Mouse (Mus musculus) midbrain, embryonic 10.5 days (tissue): ENCODE data around the gene Tubb4a. TPM values are rescaled to one million over a fixed set of nuclear protein-coding genes. Genes with fewer than 3 reads are reported as not detected.

ENCODE experiments used
- DNase-seq: peaks from one replicate; pipeline ENCODE4 v3.0.0-alpha.2; 2017; ENCODE audit warnings: low spot score
- H3K27ac ChIP-seq: fragments of 300-500 bp; sonication (generic); replicated peaks from 2 replicates; pipeline ENCODE4 v1.5.1; 2016; ENCODE audit warnings: mild to moderate bottlenecking
- H3K27me3 ChIP-seq: fragments of 300-500 bp; sonication (generic); 2 replicates; pipeline ENCODE4 v1.6.1; 2016; ENCODE audit warnings: low read depth, mild to moderate bottlenecking; ENCODE audit not compliant: poor library complexity, severe bottlenecking
- H3K36me3 ChIP-seq: fragments of 300-500 bp; sonication (generic); 2 replicates; pipeline ENCODE4 v1.6.1; 2016; ENCODE audit warnings: mild to moderate bottlenecking, moderate library complexity
- H3K4me1 ChIP-seq: fragments of 300-500 bp; sonication (generic); 2 replicates; pipeline ENCODE4 v1.6.1; 2016
- H3K4me3 ChIP-seq: fragments of 300-500 bp; sonication (generic); 2 replicates; pipeline ENCODE4 v1.5.1; 2016; ENCODE audit warnings: mild to moderate bottlenecking, moderate library complexity
- H3K9me3 ChIP-seq: fragments of 300-500 bp; sonication (generic); replicated peaks from 2 replicates; pipeline ENCODE4 v1.6.1; 2016; ENCODE audit warnings: mild to moderate bottlenecking
- WGBS: fragments of 180-500 bp; shearing (Covaris S2); methylation state at CpG from one replicate; pipeline ENCODE4 v1.1.7; 2016; 5-methylcytosine and 5-hydroxymethylcytosine counted together
- polyA plus RNA-seq: library from polyadenylated mRNA; unstranded; fragments of >200 nt; fragmentation: Nextera tagmentation; extraction: Ambion mirVana; gene quantifications from 2 replicates; pipeline ENCODE4 v1.2.1, GENCODE M21; 2016

Tubb4a gene
- polyA plus RNA-seq, 1 experiment from 2014 or later, result 68.7 TPM

- Histone ChIP-seq H3K27me3 (no peaks in the 10 kb centered on the region), H3K4me3 (no peak overlapping the region), H3K27ac (no peak overlapping the region), H3K36me3 (no peaks in the 10 kb centered on the region; the same call in 1 of the 2 replicates), H3K4me1 (no peaks in the 10 kb centered on the region), H3K9me3 (no peaks in the 10 kb centered on the region)
- 91% methylated on average over 10 of the region's 10 CpGs for WGBS
- DNase-seq, result no peak
Observed at GRCm38 (mm10) chr17:57112768-57113474, 25.3 kb upstream of the Tubb4a start.

GRCm38 (mm10) chr17:57110005-57110404 is 22.4 kb upstream of the Tubb4a start:
- H3K4me1 ChIP-seq, result peaks cover 24% of the 10 kb centered on the region
- no peak for DNase-seq
- no peaks in the 10 kb centered on the region for H3K27me3 ChIP-seq
- H3K4me3 ChIP-seq, result no peak overlapping the region
- 92% methylated on average over 1 of the region's 1 CpGs for WGBS
- no peaks in the 10 kb centered on the region for H3K9me3 ChIP-seq
- H3K27ac ChIP-seq, result no peak overlapping the region
- H3K36me3 ChIP-seq, result peaks cover 7% of the 10 kb centered on the region

- H3K9me3 ChIP-seq, result no peaks in the 10 kb centered on the region
- no peak overlapping the region for H3K27ac ChIP-seq
- peaks cover 32% of the 10 kb centered on the region for H3K4me1 ChIP-seq
- H3K27me3 ChIP-seq, result no peaks in the 10 kb centered on the region
- H3K4me3 ChIP-seq, result no peak overlapping the region
- 71% methylated on average over 5 of the region's 5 CpGs for WGBS
- DNase-seq, result no peak
- H3K36me3 ChIP-seq, result peaks cover 7% of the 10 kb centered on the region
Observed at GRCm38 (mm10) chr17:57108666-57109171, 21.1 kb upstream of the Tubb4a start.

DNA sequence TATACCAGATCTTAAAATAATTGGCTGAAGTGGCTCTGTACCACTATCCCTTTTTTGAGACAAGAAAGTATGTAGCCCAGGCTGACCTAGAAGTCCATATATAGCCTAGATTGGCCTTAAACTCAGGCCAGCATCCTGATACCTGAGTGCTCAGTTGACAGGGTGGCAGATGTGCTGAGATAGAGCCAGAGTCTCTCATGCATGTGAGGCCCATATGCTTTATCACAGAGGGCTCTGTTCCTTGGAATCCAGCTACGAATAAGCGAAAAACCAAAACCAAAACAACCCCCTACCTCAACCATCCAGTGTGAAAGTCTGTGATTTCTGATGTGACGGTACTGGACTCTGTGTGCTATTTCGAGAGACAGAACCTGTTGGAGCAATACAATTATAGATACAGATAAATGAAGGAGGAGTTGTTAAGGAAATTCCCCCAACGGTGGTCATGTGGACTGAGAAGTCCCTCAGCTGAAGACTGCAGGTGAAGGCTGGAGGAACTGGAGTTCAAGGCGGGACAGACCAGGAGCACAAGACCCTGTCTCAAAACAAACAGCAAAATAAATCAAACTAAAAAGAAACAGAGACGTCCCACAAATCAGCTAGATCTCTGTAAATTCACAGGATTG is 20.6 kb upstream of the Tubb4a start:
- DNase-seq, result no peak
- WGBS, result 83% methylated on average over 7 of the region's 7 CpGs
- H3K4me1 ChIP-seq, result peaks cover 32% of the 10 kb centered on the region

GRCm38 (mm10) chr17:57107064-57107463 is 19.5 kb upstream of the Tubb4a start:
- no peak for DNase-seq
- Histone ChIP-seq H3K9me3 (no peaks in the 10 kb centered on the region), H3K4me1 (peaks cover 32% of the 10 kb centered on the region), H3K36me3 (peaks cover 7% of the 10 kb centered on the region), H3K27ac (no peak overlapping the region), H3K4me3 (peak overlapping the region; percentile 75; the same call in 1 of the 2 replicates), H3K27me3 (no peaks in the 10 kb centered on the region)
- WGBS, result 90% methylated on average over 5 of the region's 5 CpGs

More for the DNA sequence above, 20.6 kb upstream of the Tubb4a start:
- H3K27me3 ChIP-seq, result no peaks in the 10 kb centered on the region
- no peak overlapping the region for H3K27ac ChIP-seq
- H3K9me3 ChIP-seq, result no peaks in the 10 kb centered on the region
- H3K4me3 ChIP-seq, result no peak overlapping the region
- peaks cover 7% of the 10 kb centered on the region for H3K36me3 ChIP-seq

GRCm38 (mm10) chr17:57106035-57106368 is 18.4 kb upstream of the Tubb4a start:
- H3K36me3 ChIP-seq, result peaks cover 7% of the 10 kb centered on the region
- 5% methylated on average over 9 of the region's 9 CpGs for WGBS
- H3K27ac ChIP-seq, result peak overlapping the region; percentile 91
- H3K9me3 ChIP-seq, result no peaks in the 10 kb centered on the region
- DNase-seq, result no peak
- no peaks in the 10 kb centered on the region for H3K27me3 ChIP-seq
- peaks cover 32% of the 10 kb centered on the region for H3K4me1 ChIP-seq
- peak overlapping the region; percentile 75 for H3K4me3 ChIP-seq

GRCm38 (mm10) chr17:57105181-57106034 is 17.8 kb upstream of the Tubb4a start, which contains the start of gene Tnfsf9:
TSS of gene Tnfsf9 (plus strand) at chr17:57105325.
- Histone ChIP-seq H3K4me1 (peaks cover 32% of the 10 kb centered on the region), H3K4me3 (peak within 1 kb of the TSS; percentile 75), H3K27me3 (no peaks in the 10 kb centered on the region), H3K27ac (peak within 1 kb of the TSS; percentile 91), H3K9me3 (no peaks in the 10 kb centered on the region), H3K36me3 (peaks cover 7% of the 10 kb centered on the region)
- DNase-seq, result peak; percentile 80
- WGBS, result under 1% methylated on average over 43 of the region's 61 CpGs

DNA sequence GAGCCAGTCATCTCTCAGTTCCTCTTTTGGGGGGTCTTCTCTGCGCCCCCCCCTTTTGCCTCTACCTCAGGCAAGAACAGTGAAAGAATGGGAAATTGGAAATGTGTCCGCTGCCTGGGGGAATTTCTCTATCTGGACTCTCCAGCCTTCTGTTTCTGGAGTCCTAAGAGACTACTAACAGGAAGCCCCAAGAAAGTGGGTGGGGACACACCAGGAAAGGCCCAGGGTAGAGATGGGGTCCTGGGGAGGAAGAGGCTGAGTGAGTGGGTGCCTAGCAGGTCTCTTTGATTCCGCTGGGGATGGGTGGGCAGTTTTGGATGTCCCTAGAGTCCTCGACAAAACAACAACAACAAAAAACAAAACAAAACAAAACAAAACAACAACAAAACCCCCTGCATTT is 16.9 kb upstream of the Tubb4a start:
- H3K36me3 ChIP-seq, result peaks cover 7% of the 10 kb centered on the region
- WGBS, result 44% methylated on average over 4 of the region's 4 CpGs
- DNase-seq, result no peak
- peak overlapping the region; percentile 75 for H3K4me3 ChIP-seq
- H3K27me3 ChIP-seq, result no peaks in the 10 kb centered on the region
- peak overlapping the region; percentile 91 for H3K27ac ChIP-seq
- H3K9me3 ChIP-seq, result no peaks in the 10 kb centered on the region
- peaks cover 38% of the 10 kb centered on the region for H3K4me1 ChIP-seq

DNA sequence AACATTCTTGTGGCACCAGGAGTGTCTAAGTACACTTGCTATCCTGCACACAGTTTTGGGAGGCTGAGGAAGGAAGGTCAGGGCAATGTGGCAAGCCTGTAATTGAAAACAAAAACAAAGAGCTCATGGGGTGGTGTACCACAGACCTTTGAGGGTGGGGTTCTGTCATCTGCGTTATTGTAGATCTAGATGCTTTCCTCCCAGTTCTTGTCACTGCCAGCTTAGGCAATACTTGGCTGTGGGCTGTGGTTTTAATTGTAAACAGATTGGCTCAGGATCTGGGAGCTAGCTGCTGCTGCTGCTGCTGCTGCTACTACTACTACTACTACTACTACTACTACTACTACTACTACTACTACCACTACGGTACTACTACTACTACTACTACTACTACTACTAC is 14.7 kb upstream of the Tubb4a start:
- no peak for DNase-seq
- no peaks in the 10 kb centered on the region for H3K9me3 ChIP-seq
- no peak overlapping the region for H3K27ac ChIP-seq
- WGBS, result 85% methylated on average over 2 of the region's 2 CpGs
- H3K36me3 ChIP-seq, result peaks cover 6% of the 10 kb centered on the region
- H3K4me1 ChIP-seq, result peaks cover 36% of the 10 kb centered on the region
- H3K4me3 ChIP-seq, result no peak overlapping the region
- no peaks in the 10 kb centered on the region for H3K27me3 ChIP-seq

DNA sequence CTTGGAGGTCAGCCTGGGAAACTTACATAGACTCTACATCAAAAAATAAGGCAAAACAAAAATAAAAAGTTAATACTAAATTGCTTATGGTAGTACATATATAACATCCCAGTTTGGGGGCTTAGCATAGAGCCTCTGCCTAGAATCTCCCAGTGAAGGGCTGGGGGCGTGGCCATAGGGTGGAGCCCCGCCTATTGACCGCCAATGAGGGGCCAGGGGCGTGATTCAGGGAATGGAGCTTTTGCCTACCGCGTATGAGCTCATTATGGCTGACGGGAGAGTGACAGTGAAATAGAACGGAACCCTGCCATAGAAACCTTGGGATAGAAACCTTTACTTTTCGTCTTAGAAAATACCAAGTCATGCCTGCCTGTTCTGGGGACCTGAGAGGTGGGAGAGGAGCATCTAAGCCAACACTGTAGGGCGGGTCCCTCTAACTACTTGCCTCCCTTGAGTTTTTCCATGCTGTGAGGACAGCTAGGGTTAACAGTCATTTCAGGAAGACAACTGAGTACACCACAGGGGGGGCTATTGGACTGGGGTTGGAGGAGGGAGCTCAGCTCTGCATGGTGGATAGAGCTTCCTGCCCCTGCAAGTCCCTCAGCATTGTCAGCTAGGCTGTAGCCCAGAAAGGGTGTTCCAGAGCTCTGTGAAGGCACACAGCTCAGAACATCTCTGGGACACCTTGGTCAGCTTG is 12.2 kb upstream of the Tubb4a start:
- no peak overlapping the region for H3K4me3 ChIP-seq
- H3K27me3 ChIP-seq, result no peaks in the 10 kb centered on the region
- H3K9me3 ChIP-seq, result no peaks in the 10 kb centered on the region
- DNase-seq, result no peak
- H3K36me3 ChIP-seq, result no peaks in the 10 kb centered on the region; the same call in 1 of the 2 replicates
- peaks cover 25% of the 10 kb centered on the region for H3K4me1 ChIP-seq
- H3K27ac ChIP-seq, result no peak overlapping the region
- 7% methylated on average over 10 of the region's 10 CpGs for WGBS

DNA sequence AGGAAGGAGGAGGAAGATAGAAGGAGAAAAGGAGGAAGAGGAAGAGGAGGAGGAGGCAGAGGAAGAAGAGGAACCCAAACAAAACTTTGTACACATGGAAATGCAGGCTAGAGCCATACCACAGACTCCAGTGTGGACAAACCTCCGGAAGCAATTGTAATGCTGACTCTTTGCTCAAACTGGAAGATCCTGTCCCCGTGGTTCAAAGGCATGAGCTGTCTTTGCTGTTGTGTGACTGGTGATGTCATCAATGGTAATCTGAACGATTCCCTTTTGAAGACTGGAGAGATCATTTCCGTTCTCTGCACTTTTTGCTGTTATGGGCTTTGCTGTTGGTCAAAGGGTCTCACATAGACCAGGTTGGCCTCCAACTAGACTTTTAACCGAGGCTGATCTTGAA is 10.7 kb upstream of the Tubb4a start:
- DNase-seq, result no peak
- 89% methylated on average over 5 of the region's 5 CpGs for WGBS
- Histone ChIP-seq H3K36me3 (no peaks in the 10 kb centered on the region; the same call in 1 of the 2 replicates), H3K27ac (no peak overlapping the region), H3K4me1 (peaks cover 18% of the 10 kb centered on the region), H3K4me3 (no peak overlapping the region), H3K27me3 (no peaks in the 10 kb centered on the region), H3K9me3 (no peaks in the 10 kb centered on the region)

GRCm38 (mm10) chr17:57096623-57096920 is 9.0 kb upstream of the Tubb4a start:
- under 1% methylated on average over 11 of the region's 11 CpGs for WGBS

More at GRCm38 (mm10) chr17:57096623-57096920, 9.0 kb upstream of the Tubb4a start:
- Histone ChIP-seq H3K4me3 (peak overlapping the region; percentile 44), H3K9me3 (0 out of 2 replicates have a peak, but pooled peaks cover 3% of the 10 kb centered on the region), H3K27ac (no peak overlapping the region), H3K4me1 (peaks cover 18% of the 10 kb centered on the region), H3K36me3 (no peaks in the 10 kb centered on the region), H3K27me3 (no peaks in the 10 kb centered on the region)
- DNase-seq, result peak; percentile 81
